Mouse (Mus musculus): Measurements from ENCODE around the gene Slc4a8. TPM values are rescaled to one million over a fixed set of nuclear protein-coding genes. Genes with fewer than 3 reads are reported as not detected.
"Not testable (repeated sequence)": the region's sequence is repeated elsewhere in the genome, so short reads cannot be mapped to it uniquely, and the experiment has no call there.

The Slc4a8 gene
- polyA plus RNA-seq, 1 experiment = 1.8 TPM

DNA sequence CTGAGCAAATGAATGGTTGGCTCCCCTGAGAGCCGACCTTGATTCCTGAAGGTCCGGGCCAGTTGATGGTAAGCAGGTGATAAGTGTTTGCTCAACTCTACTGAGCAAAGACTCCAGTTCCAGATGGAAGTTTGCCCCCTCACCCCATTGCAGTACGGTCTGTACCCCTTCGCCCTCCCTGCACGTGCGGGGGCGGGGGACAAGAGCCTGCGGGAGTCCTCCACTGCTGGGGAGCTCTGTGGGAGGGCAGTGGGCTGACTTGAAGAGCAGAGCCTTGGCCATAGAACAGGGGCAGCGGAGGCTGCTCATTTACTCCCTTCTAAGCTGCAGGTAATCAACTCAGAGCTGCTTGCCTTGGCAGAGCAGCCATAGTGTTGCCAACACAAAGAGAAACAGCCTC lies 5.3 kb downstream of the Slc4a8 start:
- 69% methylated on average over 9 of the region's 9 CpGs for WGBS
- no peak for DNase-seq (ENCODE audit: low read depth, low spot score)

DNA sequence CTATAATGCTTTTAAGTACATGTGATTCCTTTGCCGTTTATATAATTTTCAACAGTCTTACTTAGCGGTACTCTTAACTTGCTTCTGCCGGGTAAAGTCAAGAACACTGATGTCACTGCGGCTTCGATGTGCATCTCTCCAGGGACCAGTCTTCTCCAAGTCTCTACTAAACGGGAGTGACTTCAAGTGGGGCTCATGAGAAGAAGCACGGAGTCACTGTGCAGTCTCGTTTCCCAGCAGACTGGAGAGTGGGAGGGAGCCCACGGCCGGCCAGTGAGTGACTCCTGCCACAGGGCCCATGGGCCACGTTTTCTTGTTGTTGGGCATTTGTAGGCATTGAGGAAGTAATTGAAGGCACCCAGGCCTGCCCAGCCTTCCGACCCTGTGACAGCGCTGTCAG lies 6.3 kb downstream of the Slc4a8 start:
- DNase-seq (ENCODE audit: low read depth, low spot score) = no peak
- WGBS = 81% methylated on average over 13 of the region's 13 CpGs

GRCm38 (mm10) chr15:100769023-100769422 lies 7.5 kb downstream of the Slc4a8 start:
- WGBS = 84% methylated on average over 4 of the region's 4 CpGs
- DNase-seq (ENCODE audit: low read depth, low spot score) = not testable (repeated sequence)

GRCm38 (mm10) chr15:100770338-100770737 lies 8.8 kb downstream of the Slc4a8 start:
- 94% methylated on average over 5 of the region's 5 CpGs for WGBS
- no peak for DNase-seq (ENCODE audit: low read depth, low spot score)

GRCm38 (mm10) chr15:100772685-100773084 lies 11.1 kb downstream of the Slc4a8 start:
- WGBS = 85% methylated on average over 4 of the region's 4 CpGs
- no peak for DNase-seq (ENCODE audit: low read depth, low spot score)

DNA sequence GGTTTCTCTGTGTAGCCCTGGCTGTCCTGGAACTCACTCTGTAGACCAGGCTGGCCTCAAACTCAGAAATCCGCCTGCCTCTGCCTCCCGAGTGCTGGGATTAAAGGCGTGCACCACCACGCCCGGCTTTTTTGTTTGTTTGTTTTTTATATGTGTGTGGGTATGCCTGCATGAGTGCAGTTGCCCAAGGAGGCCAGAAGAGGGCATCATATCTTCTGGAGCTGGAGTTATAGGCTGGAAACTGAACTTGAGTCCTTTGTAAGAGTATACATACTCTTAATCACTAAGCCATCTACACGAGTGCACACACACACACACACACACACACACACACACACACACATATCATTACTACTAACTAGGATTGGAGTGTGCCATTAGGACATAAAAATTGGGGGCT lies 12.3 kb downstream of the Slc4a8 start:
- WGBS = 94% methylated on average over 6 of the region's 6 CpGs
- not testable (repeated sequence) for DNase-seq (ENCODE audit: low read depth, low spot score)

DNA sequence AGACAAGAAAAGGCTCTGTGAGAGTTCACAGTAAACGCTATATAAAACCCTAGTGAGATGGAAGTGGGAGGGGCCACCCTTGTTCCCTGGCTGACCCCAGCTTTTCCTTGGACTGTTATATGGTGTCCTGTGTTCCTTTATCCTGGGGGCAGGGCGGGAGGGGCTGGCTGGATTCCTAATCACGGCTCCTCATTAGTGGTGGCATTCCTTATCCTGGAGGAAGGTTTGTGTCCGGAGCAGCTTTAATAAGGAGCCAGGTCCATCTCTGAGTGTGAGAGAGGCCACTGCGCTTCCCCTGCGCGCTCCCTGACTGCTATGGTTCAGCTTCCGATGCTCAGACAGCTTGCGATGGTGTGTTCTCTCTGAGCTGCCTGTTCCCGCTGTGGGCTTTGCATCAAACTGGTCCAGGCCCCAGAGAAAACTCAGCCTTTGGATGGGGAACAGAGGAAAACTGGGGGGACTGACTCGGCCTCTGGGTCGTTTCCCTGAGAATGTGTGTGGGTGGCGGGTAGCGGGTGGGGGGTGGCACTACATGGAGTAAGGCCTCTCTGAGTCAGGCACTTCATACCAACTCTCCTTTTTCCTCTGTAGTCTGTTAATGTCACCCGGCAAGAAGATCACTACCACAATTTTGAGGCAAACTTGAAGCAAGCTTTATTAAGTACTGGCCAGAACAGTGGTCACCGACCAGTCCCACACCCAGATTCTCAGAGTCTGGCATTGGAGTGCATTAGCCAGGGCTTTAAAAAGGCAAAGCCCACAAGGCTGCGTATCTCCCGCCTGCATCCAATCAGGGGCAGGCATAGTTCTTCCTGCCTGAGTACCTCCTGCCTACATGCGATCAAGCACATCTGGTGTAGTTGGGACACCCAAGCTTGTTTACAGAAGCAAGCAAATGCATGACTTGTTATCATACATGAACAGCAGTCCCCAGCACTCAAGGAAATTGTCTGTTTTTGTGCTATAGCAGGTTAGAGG lies 13.9 kb downstream of the Slc4a8 start:
- 65% methylated on average over 19 of the region's 19 CpGs for WGBS

GRCm38 (mm10) chr15:100776424-100776823 lies 14.9 kb downstream of the Slc4a8 start:
- DNase-seq (ENCODE audit: low read depth, low spot score) = no peak
- whole genome bisulfite sequencing = 81% methylated on average over 3 of the region's 3 CpGs

More for the DNA sequence above, 13.9 kb downstream of the Slc4a8 start:
- no peak for DNase-seq (ENCODE audit: low read depth, low spot score)

GRCm38 (mm10) chr15:100777020-100778016 lies 15.8 kb downstream of the Slc4a8 start:
- 24% methylated on average over 32 of the region's 32 CpGs for WGBS

DNA sequence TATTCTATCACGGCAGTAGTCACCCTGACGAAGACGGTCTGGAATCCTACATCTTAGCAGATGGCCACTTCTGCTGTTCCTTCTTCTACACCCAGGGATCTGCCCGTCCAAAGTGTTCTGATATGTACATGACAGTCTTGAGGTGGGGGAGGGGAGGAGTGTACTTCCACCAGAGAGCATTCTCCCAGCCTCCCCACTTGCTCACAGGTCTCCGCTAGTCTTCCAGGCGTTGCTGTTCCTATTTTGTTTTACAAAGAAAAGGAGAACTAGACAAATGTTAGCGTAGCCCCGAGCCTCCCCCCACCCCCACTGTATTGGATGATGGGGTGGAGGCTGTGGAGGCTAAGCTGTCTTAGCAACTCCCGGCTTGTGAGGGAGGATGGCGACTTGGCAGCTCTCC lies 18.3 kb downstream of the Slc4a8 start:
- DNase-seq (ENCODE audit: low read depth, low spot score) = no peak
- WGBS = 71% methylated on average over 10 of the region's 10 CpGs

More at GRCm38 (mm10) chr15:100777020-100778016, 15.8 kb downstream of the Slc4a8 start:
- no peak for DNase-seq (ENCODE audit: low read depth, low spot score)

- no peak for DNase-seq (ENCODE audit: low read depth, low spot score)
- 93% methylated on average over 13 of the region's 13 CpGs for WGBS
Observed at GRCm38 (mm10) chr15:100783244-100783987, 21.9 kb downstream of the Slc4a8 start.

- no peak for DNase-seq (ENCODE audit: low read depth, low spot score)
- WGBS = 80% methylated on average over 6 of the region's 6 CpGs
Observed at GRCm38 (mm10) chr15:100790219-100790618, 28.7 kb downstream of the Slc4a8 start.

DNA sequence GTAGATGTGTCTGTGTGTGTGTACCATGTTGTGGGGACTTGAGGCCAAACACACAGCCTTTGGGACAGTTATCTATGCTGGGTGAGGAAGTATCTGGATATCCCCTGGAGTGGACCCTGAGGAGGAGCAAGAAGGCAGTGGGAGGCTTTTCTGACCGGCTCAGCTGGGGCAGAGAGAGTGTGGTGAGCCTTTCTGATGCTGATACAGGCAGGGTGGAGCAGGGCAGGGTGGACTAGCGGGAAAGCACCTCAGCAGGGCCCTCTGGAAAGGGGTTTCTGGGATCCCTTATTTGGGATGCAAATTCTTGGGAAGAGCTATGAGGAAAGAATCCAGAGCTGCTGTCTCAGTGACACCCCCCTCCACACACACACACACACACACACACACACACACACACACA lies 30.8 kb downstream of the Slc4a8 start:
- DNase-seq (ENCODE audit: low read depth, low spot score) = no peak
- 69% methylated on average over 2 of the region's 2 CpGs for WGBS

GRCm38 (mm10) chr15:100800914-100801313 lies 39.4 kb downstream of the Slc4a8 start:
- WGBS = 45% methylated on average over 13 of the region's 13 CpGs
- DNase-seq (ENCODE audit: low read depth, low spot score) = no peak

GRCm38 (mm10) chr15:100808062-100808461 lies 46.5 kb downstream of the Slc4a8 start:
- WGBS = 80% methylated on average over 12 of the region's 12 CpGs

DNA sequence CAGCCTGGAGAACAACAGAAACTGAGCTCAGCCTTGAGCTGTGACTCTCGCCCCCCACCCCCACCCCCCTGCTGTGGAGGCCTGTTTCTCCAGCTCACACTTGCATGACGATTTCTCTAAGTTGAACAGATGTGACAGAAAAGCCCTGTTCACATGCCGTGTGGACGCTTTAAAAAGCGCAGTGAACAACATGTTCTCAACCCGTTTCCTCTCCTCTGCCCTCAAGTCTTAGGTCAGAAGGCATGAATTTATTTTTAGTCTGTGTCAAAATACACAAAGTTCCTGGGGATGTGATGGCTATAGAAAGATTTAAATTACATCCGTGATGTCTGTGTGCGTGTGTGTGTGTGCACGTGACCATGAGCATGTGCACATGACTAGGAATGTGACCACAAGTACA lies 46.9 kb downstream of the Slc4a8 start:
- WGBS = 79% methylated on average over 9 of the region's 9 CpGs
- DNase-seq (ENCODE audit: low read depth, low spot score) = no peak

More at GRCm38 (mm10) chr15:100808062-100808461, 46.5 kb downstream of the Slc4a8 start:
- DNase-seq (ENCODE audit: low read depth, low spot score) = no peak

GRCm38 (mm10) chr15:100810243-100810642 lies 48.7 kb downstream of the Slc4a8 start:
- WGBS = 71% methylated on average over 8 of the region's 8 CpGs

DNA sequence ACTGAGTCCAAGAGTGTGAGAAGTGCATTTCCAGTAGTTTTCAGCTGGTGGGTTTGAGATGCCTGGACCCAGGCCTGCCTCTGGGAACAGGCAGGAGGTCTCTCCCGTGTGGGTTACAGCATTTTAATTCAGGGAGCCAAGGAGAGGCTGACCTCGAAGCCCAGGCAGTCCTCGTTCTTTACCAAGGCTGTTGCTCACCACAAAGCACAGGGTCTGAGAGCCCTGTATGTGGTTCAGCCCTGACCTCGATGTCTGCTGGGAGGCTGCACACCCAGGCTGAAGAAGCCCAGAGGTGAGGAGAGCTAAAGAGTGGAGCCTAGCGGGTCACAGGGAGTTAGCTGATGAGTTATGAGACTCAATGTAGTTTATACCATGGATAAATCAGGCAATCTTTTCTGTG lies 52.0 kb downstream of the Slc4a8 start:
- 68% methylated on average over 5 of the region's 5 CpGs for WGBS
- no peak for DNase-seq (ENCODE audit: low read depth, low spot score)

More at GRCm38 (mm10) chr15:100810243-100810642, 48.7 kb downstream of the Slc4a8 start:
- no peak for DNase-seq (ENCODE audit: low read depth, low spot score)

DNA sequence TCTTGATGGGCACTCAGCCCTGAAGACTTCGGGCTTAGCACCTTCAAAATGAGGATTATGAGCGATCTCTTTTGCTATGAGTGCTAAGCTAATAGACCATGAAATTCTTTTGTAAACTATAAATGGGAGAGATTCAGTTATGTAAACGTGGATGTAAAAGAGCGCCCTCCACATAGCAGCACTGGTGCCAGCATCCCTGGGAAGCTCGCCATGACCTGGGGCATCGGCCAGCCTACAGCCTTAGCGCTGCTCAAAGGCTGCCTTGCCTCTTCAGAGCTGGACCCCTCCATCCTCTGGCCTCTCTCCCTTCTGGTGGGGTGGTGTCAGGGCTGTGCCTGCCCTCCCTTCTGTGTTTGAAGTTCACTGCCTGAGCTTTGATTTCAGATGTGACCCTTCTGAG lies 52.5 kb downstream of the Slc4a8 start:
- no peak for DNase-seq (ENCODE audit: low read depth, low spot score)
- 56% methylated on average over 7 of the region's 7 CpGs for WGBS

Data from large intestine, adult 2 months (tissue).